Mouse (Mus musculus) lung, adult 2 months (tissue): ENCODE measurements around the gene Eif3b.

ENCODE experiments used
- CTCF ChIP-seq: fragments of 200-500 bp; IDR thresholded peaks from 2 replicates; pipeline ENCODE4 v1.5.1; 2011; ENCODE audit warnings: mild to moderate bottlenecking, low read length, control low read depth; ENCODE audit not compliant: insufficient read depth
- POLR2A ChIP-seq: fragments of 200-500 bp; IDR thresholded peaks from 2 replicates; pipeline ENCODE4 v1.6.1; 2011; ENCODE audit warnings: low read depth, mild to moderate bottlenecking, control low read depth, low read length, borderline replicate concordance; ENCODE audit errors: extremely low read depth

DNA sequence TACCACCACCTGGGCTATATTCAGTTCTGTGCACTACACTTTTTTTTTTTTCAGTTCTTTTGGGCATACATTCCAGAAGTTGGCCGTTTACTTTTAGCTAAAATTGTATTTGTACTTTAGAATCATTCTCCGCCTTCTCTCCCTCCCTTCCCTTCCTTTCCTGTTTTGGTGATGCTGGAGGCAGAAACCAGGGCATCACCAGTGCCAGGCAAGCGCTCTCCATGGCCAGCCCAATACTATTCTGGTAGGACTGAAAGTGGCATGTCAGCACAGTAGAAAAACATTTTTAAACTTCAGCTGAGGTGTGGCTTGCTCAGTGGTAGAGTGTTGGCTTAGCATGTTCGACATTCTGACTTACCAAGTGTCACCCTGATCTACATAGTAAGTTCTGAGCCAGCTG lies 62.3 kb downstream of the Eif3b start:
- TF ChIP-seq CTCF, result no peak
- no peak for TF ChIP-seq POLR2A
